Mouse (Mus musculus) neural tube, embryonic 13.5 days (tissue): Measurements from ENCODE around the gene Plagl1. TPM values are rescaled to one million over a fixed set of nuclear protein-coding genes. Genes with fewer than 3 reads are reported as not detected.

Experiments
- ATAC-seq: fragments of 200-750 bp; cut with Nextera tagmentation; 2 replicates; pipeline ENCODE4 v1.8.0; 2017; ENCODE audit warnings: low read depth, mild to moderate bottlenecking, moderate TSS enrichment, moderate library complexity
- H3K27ac ChIP-seq: fragments of 300-500 bp; sonication (generic); replicated peaks from 2 replicates; pipeline ENCODE4 v1.5.1; 2015; ENCODE audit warnings: moderate library complexity, mild to moderate bottlenecking, inconsistent platforms
- H3K27me3 ChIP-seq: fragments of 300-500 bp; sonication (generic); 2 replicates; pipeline ENCODE4 v1.6.1; 2015; ENCODE audit warnings: mild to moderate bottlenecking, inconsistent platforms
- H3K36me3 ChIP-seq: fragments of 300-500 bp; sonication (generic); 2 replicates; pipeline ENCODE4 v1.6.1; 2015; ENCODE audit warnings: mild to moderate bottlenecking, inconsistent platforms
- H3K4me1 ChIP-seq: fragments of 300-500 bp; sonication (generic); replicated peaks from 2 replicates; pipeline ENCODE4 v1.6.1; 2015; ENCODE audit warnings: inconsistent platforms
- H3K4me2 ChIP-seq: fragments of 300-500 bp; sonication (generic); 2 replicates; pipeline ENCODE4 v1.6.1; 2015; ENCODE audit warnings: inconsistent platforms, mild to moderate bottlenecking, moderate library complexity
- H3K4me3 ChIP-seq: fragments of 300-500 bp; sonication (generic); 2 replicates; pipeline ENCODE4 v1.5.1; 2015; ENCODE audit warnings: mild to moderate bottlenecking, inconsistent platforms
- H3K9ac ChIP-seq: fragments of 300-500 bp; sonication (generic); 2 replicates; pipeline ENCODE4 v1.6.1; 2015; ENCODE audit warnings: moderate library complexity, mild to moderate bottlenecking, inconsistent platforms
- H3K9me3 ChIP-seq: fragments of 300-500 bp; sonication (generic); 2 replicates; pipeline ENCODE4 v1.6.1; 2016; ENCODE audit warnings: inconsistent platforms
- WGBS: fragments of 180-500 bp; shearing (Covaris S2); methylation state at CpG from one replicate; pipeline ENCODE4 v1.1.7; 2015; 5-methylcytosine and 5-hydroxymethylcytosine counted together
- polyA plus RNA-seq: library from polyadenylated mRNA; unstranded; fragments of >200 nt; fragmentation: Nextera tagmentation; extraction: Ambion mirVana; gene quantifications from 2 replicates; pipeline ENCODE4 v1.2.1, GENCODE M21; 2015

Gene Plagl1
- polyA plus RNA-seq, 1 experiment from 2014 or later, result 35.6 TPM

- no peaks in the 10 kb centered on the region; the same call in 1 of the 2 replicates for H3K9me3 ChIP-seq
- no peak overlapping the region for H3K4me2 ChIP-seq
- no peak overlapping the region for H3K4me3 ChIP-seq
- no peaks in the 10 kb centered on the region for H3K4me1 ChIP-seq
- H3K27me3 ChIP-seq, result no peaks in the 10 kb centered on the region
- H3K9ac ChIP-seq, result no peak overlapping the region
- ATAC-seq, result no peak
- 61% methylated on average over 4 of the region's 4 CpGs for WGBS
- H3K36me3 ChIP-seq, result no peaks in the 10 kb centered on the region
- no peak overlapping the region for H3K27ac ChIP-seq
Measured at GRCm38 (mm10) chr10:13047816-13048215, 12.5 kb upstream of the Plagl1 start.

GRCm38 (mm10) chr10:13056863-13057381, 3.4 kb upstream of the Plagl1 start:
- no peak overlapping the region for H3K27ac ChIP-seq
- H3K9ac ChIP-seq, result no peak overlapping the region
- H3K4me2 ChIP-seq, result no peak overlapping the region
- H3K27me3 ChIP-seq, result peaks cover 28% of the 10 kb centered on the region
- ATAC-seq, result no peak
- no peak overlapping the region for H3K4me3 ChIP-seq
- H3K36me3 ChIP-seq, result no peaks in the 10 kb centered on the region
- H3K9me3 ChIP-seq, result no peaks in the 10 kb centered on the region; the same call in 1 of the 2 replicates
- WGBS, result 82% methylated on average over 6 of the region's 6 CpGs
- peaks cover 12% of the 10 kb centered on the region for H3K4me1 ChIP-seq

GRCm38 (mm10) chr10:13060821-13061671, 742 bp downstream of the Plagl1 start:
- WGBS, result 11% methylated on average over 46 of the region's 46 CpGs
- Histone ChIP-seq H3K9me3 (no peaks in the 10 kb centered on the region), H3K27me3 (peaks cover 37% of the 10 kb centered on the region), H3K27ac (no peak overlapping the region), H3K9ac (peak overlapping the region; percentile 71), H3K36me3 (no peaks in the 10 kb centered on the region), H3K4me1 (peaks cover 12% of the 10 kb centered on the region), H3K4me2 (peak overlapping the region; percentile 84), H3K4me3 (peak overlapping the region; percentile 46)
- peak; percentile 87 for ATAC-seq

GRCm38 (mm10) chr10:13062373-13062772, 2.1 kb downstream of the Plagl1 start:
- peaks cover 37% of the 10 kb centered on the region for H3K27me3 ChIP-seq
- no peaks in the 10 kb centered on the region for H3K9me3 ChIP-seq
- no peak overlapping the region for H3K27ac ChIP-seq
- H3K4me1 ChIP-seq, result peaks cover 12% of the 10 kb centered on the region
- no peaks in the 10 kb centered on the region for H3K36me3 ChIP-seq
- 44% methylated on average over 8 of the region's 8 CpGs for WGBS
- ATAC-seq, result no peak
- no peak overlapping the region for H3K4me3 ChIP-seq
- H3K9ac ChIP-seq, result no peak overlapping the region
- no peak overlapping the region for H3K4me2 ChIP-seq

- H3K9me3 ChIP-seq, result no peaks in the 10 kb centered on the region
- WGBS, result 27% methylated on average over 7 of the region's 7 CpGs
- no peaks in the 10 kb centered on the region for H3K36me3 ChIP-seq
- H3K27me3 ChIP-seq, result peaks cover 37% of the 10 kb centered on the region
- ATAC-seq, result no peak
- no peak overlapping the region for H3K4me2 ChIP-seq
- H3K4me1 ChIP-seq, result peaks cover 12% of the 10 kb centered on the region
- H3K9ac ChIP-seq, result no peak overlapping the region
- no peak overlapping the region for H3K27ac ChIP-seq
- no peak overlapping the region for H3K4me3 ChIP-seq
Measured at GRCm38 (mm10) chr10:13063457-13063856, 3.2 kb downstream of the Plagl1 start.

- Histone ChIP-seq H3K27ac (no peak overlapping the region), H3K4me2 (no peak overlapping the region), H3K9ac (no peak overlapping the region), H3K4me3 (no peak overlapping the region), H3K9me3 (no peaks in the 10 kb centered on the region), H3K4me1 (peaks cover 12% of the 10 kb centered on the region), H3K36me3 (no peaks in the 10 kb centered on the region), H3K27me3 (peaks cover 25% of the 10 kb centered on the region)
- ATAC-seq, result no peak
- 74% methylated on average over 3 of the region's 3 CpGs for WGBS
Measured at GRCm38 (mm10) chr10:13065129-13065752, 4.9 kb downstream of the Plagl1 start.

GRCm38 (mm10) chr10:13071031-13071430, 10.7 kb downstream of the Plagl1 start:
- H3K9ac ChIP-seq, result no peak overlapping the region
- H3K4me2 ChIP-seq, result no peak overlapping the region
- H3K36me3 ChIP-seq, result no peaks in the 10 kb centered on the region
- H3K27me3 ChIP-seq, result no peaks in the 10 kb centered on the region
- WGBS, result 90% methylated on average over 2 of the region's 2 CpGs
- no peak overlapping the region for H3K4me3 ChIP-seq
- 0 out of 2 replicates have a peak, but pooled peaks cover 5% of the 10 kb centered on the region for H3K9me3 ChIP-seq
- H3K4me1 ChIP-seq, result no peaks in the 10 kb centered on the region
- no peak for ATAC-seq
- no peak overlapping the region for H3K27ac ChIP-seq

GRCm38 (mm10) chr10:13076807-13077532, 16.7 kb downstream of the Plagl1 start:
- Histone ChIP-seq H3K36me3 (no peaks in the 10 kb centered on the region), H3K4me1 (peaks cover 8% of the 10 kb centered on the region; the same call in 1 of the 2 replicates), H3K4me3 (no peak overlapping the region), H3K9ac (no peak overlapping the region), H3K27me3 (no peaks in the 10 kb centered on the region), H3K9me3 (no peaks in the 10 kb centered on the region), H3K4me2 (no peak overlapping the region), H3K27ac (no peak overlapping the region)
- WGBS, result 55% methylated on average over 7 of the region's 7 CpGs
- ATAC-seq, result no peak

GRCm38 (mm10) chr10:13082459-13082858, 22.2 kb downstream of the Plagl1 start:
- Histone ChIP-seq H3K27me3 (no peaks in the 10 kb centered on the region), H3K27ac (no peak overlapping the region), H3K4me2 (no peak overlapping the region), H3K9ac (no peak overlapping the region), H3K4me3 (no peak overlapping the region), H3K4me1 (peaks cover 5% of the 10 kb centered on the region; the same call in 1 of the 2 replicates), H3K9me3 (peaks cover 6% of the 10 kb centered on the region; the same call in 1 of the 2 replicates), H3K36me3 (no peaks in the 10 kb centered on the region)
- 39% methylated on average over 12 of the region's 12 CpGs for WGBS
- ATAC-seq, result peak; percentile 79

- Histone ChIP-seq H3K27ac (0 out of 2 replicates have a peak overlapping the region, but pooled peaks have one; percentile 23), H3K9me3 (peaks cover 30% of the 10 kb centered on the region), H3K27me3 (no peaks in the 10 kb centered on the region), H3K9ac (peak overlapping the region; percentile 74), H3K4me3 (peak overlapping the region; percentile 54), H3K4me2 (peak overlapping the region; percentile 59), H3K36me3 (no peaks in the 10 kb centered on the region), H3K4me1 (peaks cover 8% of the 10 kb centered on the region; the same call in 1 of the 2 replicates)
- ATAC-seq, result peak; percentile 96
- 49% methylated on average over 70 of the region's 70 CpGs for WGBS
Measured at GRCm38 (mm10) chr10:13090596-13091424, 30.5 kb downstream of the Plagl1 start.

- no peak overlapping the region; the same call in 1 of the 2 replicates for H3K4me3 ChIP-seq
- 53% methylated on average over 3 of the region's 3 CpGs for WGBS
- H3K36me3 ChIP-seq, result no peaks in the 10 kb centered on the region
- no peaks in the 10 kb centered on the region for H3K27me3 ChIP-seq
- H3K9ac ChIP-seq, result no peak overlapping the region
- no peak overlapping the region for H3K27ac ChIP-seq
- no peak for ATAC-seq
- H3K4me2 ChIP-seq, result peak overlapping the region; percentile 59
- peaks cover 8% of the 10 kb centered on the region; the same call in 1 of the 2 replicates for H3K4me1 ChIP-seq
- peaks cover 30% of the 10 kb centered on the region for H3K9me3 ChIP-seq
Measured at GRCm38 (mm10) chr10:13092996-13093395, 32.7 kb downstream of the Plagl1 start.
